Mouse (Mus musculus) layer of hippocampus, postnatal 14 days (tissue): ENCODE measurements around the gene Tmem164. TPM values are rescaled to one million over a fixed set of nuclear protein-coding genes. Genes with fewer than 3 reads are reported as not detected.
A peak's percentile ranks its signal among the peaks of the same experiment; 100 is the strongest.

Experiments used
- DNase-seq, 2 experiments: peaks; one replicate each; pipeline ENCODE4 v3.0.0; 2021 to 2022; ENCODE audit warnings: low spot score in 2 of 2, mixed read lengths in 1 of 2
- total RNA-seq, 2 experiments: library from RNA; stranded (reverse); gene quantifications; 2 replicates each; pipeline ENCODE4 v1.2.3; 2021

The Tmem164 gene
- total RNA-seq, 2 experiments from 2014 or later: 25.8 to 27.0 TPM

DNA sequence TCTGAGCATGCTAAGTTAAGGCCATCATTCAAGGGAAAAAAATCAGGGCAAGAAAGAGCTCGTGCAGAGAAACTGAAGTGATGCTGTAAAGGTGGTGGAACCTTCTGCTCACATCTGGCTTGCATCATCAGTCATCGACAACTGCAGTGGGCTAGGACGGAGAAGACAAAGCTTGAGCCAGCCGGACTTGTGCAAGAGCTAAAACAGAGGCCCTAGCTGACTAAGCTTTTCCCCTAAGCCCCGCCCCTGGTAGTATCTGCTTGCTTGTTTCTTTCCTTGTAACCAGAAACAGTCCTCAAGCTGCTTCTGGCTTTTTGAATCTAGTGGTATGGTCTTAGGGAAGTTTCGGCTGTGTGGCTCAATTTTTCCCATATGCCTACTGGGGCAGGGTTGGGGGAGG, 56.5 kb downstream of the Tmem164 start:
- DNase-seq: no peak

GRCm38 (mm10) chrX:142747428-142747827, 66.2 kb downstream of the Tmem164 start:
- DNase-seq: no peak

DNA sequence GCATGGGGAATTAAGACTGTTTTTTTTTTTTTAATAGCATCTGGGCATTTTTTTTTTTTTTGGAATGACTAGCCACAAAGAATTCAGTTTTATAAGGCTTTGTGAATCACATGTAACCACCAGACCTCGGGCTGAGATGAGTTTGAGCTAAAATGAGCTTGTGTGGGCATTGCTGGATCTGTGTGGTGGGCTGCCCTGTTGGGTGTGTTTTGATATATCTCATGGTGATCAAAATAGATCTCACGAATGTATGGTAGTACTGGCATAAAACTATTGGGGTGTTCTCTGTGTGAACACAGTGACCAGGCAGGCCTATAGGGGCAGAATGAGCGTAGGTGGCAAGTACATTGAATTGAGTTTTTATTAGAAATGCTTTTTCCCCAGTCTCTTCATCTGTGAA, 67.4 kb downstream of the Tmem164 start:
- DNase-seq: no peak

DNA sequence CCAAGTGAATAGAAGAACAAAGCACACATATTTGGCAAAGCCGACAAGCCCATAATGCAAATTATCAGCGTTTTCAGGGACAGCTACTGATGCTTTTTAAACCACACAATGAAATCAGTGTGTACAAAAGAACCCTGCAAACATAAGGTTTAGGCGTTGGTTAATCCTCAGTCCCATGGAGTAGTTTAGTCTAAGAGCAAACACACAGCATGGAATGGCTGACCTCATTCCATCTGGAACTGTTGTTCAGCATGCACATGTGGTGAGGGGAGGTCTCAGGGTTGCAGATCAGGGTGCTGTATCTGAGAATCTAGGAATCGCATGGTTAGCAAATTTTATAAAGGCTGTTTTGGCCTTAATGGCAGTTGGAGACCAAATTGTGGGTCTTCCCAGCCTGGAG, 69.6 kb downstream of the Tmem164 start:
- DNase-seq: no peak

- no peak for DNase-seq
Measured at GRCm38 (mm10) chrX:142755542-142755941, 74.3 kb downstream of the Tmem164 start.

DNA sequence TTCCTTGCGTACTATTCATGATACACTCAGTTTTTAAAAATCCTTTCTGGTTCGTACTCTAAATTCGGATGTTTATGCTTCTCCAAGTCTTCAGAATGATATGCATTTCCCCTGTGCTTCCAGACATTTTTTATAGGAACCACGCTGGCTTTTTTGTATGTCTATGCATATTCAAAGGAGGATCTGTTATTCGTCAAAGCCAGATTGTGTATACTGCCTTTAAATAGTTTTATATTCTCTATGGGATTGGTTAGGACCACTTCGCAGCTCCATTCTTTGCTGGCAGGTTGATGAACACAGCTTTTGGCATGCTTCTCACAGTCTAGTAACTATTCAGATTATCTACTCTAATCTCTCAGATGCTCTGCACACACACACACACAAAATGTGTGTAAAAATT, 79.2 kb downstream of the Tmem164 start:
- no peak for DNase-seq

- DNase-seq: no peak
Measured at GRCm38 (mm10) chrX:142763337-142763736, 82.1 kb downstream of the Tmem164 start.

DNA sequence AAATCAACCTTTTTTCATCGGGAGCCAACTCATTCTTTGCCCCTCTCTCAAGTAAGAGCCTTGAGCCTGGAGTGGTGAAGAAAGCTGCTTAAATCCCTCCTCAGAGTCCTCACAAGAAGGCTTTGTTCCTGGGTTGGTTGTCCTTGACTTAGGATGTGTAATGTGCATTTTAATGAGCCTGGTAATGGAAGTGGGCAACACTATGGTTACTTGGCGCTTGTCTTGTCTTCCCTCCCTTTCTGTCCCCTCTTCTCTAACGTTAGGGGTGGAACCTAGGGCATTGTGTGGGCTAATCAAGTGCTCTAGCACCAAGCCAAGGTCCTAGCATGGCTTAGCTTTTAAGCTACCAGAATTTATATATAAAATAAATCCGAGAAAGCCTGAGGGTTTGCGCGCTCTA, 88.5 kb downstream of the Tmem164 start:
- DNase-seq: no peak

GRCm38 (mm10) chrX:142773658-142774057, 92.5 kb downstream of the Tmem164 start:
- DNase-seq: no peak

DNA sequence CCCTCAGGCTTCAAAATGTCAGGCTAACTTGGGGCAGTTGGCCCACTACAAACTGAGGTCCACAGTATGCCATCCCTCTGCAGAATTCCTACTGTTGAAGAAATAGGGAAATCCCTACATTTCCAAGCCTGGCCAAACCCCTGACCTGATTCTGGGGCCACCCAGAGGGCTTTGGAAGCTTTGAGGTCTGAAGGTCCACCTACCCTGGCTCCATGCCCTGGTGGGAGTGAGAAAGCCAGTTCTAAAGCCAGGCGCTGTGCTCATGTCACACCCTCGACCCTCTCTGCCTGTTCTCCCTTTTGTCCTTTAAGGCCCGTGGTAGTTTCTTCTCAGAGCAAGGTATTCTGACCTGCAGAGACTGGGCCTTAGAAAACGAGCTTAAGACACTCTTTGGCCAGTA, 94.9 kb downstream of the Tmem164 start:
- peak in 1 of 2 experiments; percentile 20 for DNase-seq

GRCm38 (mm10) chrX:142778638-142779037, 97.4 kb downstream of the Tmem164 start:
- no peak for DNase-seq

- peak in 1 of 2 experiments; percentile 31 for DNase-seq
Measured at GRCm38 (mm10) chrX:142786160-142787052, 105.2 kb downstream of the Tmem164 start.

DNA sequence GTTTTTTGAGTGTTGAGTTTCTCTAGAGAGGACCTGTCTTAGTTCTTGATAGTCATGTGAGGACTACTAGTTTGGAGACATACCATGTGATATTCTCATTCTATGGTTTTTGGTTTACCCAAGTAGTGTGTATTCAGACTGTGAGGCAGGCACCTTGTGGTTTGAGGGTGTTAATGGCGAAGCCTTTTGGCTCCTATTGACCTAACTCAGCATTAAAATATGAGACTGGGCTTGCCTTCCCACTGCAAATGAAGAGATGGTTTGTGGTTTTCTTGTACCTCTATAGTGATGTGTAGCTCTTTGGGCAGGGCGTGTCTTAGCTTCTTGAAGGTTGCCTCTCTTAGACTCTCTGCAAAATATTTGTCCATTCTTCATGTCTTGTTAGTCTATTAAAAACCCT, 111.0 kb downstream of the Tmem164 start:
- no peak for DNase-seq

- peak in 1 of 2 experiments; percentile 15 for DNase-seq
Measured at GRCm38 (mm10) chrX:142794069-142794610, 112.9 kb downstream of the Tmem164 start.

DNA sequence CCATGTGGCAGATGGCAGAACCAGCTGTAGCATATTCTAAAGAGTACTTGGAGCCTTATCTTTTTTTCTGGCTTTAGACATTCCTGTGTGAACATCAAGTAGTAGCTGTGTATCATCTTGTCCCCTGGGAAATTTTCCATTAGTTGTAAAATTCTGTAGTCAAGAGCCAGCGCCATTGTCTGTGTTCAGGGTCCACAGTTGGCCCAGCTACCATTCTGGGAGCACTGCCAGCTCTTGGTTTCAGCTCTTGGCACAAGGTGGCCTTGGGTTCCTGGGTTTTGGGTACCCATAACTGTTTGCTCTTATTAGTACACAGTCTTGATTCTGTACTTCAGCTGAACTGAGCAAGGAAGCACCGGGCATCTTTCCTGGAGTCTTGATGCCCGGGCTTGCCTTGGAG, 123.4 kb downstream of the Tmem164 start:
- DNase-seq: peak; percentile 34 to 78

DNA sequence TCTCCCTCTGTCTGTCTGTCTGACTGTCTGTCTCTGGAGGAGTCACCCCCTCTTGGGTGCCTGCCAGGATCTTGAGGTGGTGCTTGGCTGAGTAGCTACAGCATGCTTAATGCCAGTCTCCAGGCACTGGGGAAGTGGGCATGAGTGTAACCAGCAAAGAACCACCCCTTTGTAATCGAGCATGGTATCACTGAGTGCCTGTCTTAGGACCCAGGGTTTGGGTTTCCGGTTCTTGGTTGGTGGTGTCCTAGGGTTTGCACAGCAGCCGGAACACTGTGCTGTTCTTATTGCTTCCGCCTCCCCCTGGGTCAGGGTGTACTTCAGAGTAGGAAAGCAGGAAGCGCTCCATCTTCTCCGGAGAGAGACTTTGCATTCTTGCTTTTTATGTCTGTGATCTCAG, 124.9 kb downstream of the Tmem164 start:
- no peak for DNase-seq

GRCm38 (mm10) chrX:142806620-142807061, 125.4 kb downstream of the Tmem164 start:
- DNase-seq: peak; percentile 36 to 37

GRCm38 (mm10) chrX:142808411-142808810, 127.2 kb downstream of the Tmem164 start:
- DNase-seq: peak; percentile 39 to 78

GRCm38 (mm10) chrX:142813146-142813545, 131.9 kb downstream of the Tmem164 start:
- peak; percentile 11 to 34 for DNase-seq

DNA sequence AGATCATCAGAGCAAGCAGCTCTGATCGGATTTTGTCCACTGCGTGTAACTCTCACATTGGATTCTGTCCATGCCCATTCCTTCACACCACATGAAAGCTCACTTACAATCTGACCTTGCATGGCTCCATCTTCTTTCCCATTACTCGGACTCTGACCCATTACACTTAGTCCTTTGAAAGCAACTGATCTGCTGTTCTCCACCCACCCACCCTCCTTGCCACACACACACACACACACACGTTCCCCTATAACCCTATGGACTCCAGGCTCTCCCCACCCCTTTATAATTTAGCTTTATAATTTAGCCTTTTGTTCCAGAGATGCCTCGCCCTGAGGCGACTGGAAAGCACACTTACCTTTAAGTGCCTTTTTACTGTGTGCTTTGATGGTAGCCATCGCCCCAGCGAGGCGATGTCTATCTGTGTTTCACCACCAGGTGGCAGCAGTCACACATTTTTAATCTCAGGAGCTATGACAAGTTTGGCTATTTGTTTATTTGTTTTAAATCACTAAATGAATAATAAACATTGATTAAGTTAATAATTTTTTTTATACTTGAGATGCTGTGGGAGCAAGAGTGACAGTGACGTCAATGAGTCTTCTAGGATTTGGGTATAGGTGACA, 137.0 kb downstream of the Tmem164 start:
- peak; percentile 13 to 43 for DNase-seq

GRCm38 (mm10) chrX:142821239-142821638, 140.0 kb downstream of the Tmem164 start:
- no peak for DNase-seq

- peak in 1 of 2 experiments; percentile 29 for DNase-seq
Measured at GRCm38 (mm10) chrX:142821846-142822245, 140.6 kb downstream of the Tmem164 start.
